Mouse (Mus musculus) olfactory bulb, adult 2 months (tissue): ENCODE measurements at regions not wholly inside any gene's neighbourhood (a gene's known extent, or its start where the extent isn't known, plus 50 kb on each side); places are given as distances from the start of the nearest gene placed in this dataset.

Source experiments
- CTCF ChIP-seq: fragments of 200-500 bp; IDR thresholded peaks from 2 replicates; pipeline ENCODE4 v1.5.1; 2012; ENCODE audit warnings: low read depth, mild to moderate bottlenecking, low read length, moderate library complexity; ENCODE audit not compliant: insufficient read depth
- POLR2A ChIP-seq: fragments of 200-500 bp; IDR thresholded peaks from 2 replicates; pipeline ENCODE4 v1.6.1; 2012; ENCODE audit warnings: mild to moderate bottlenecking, low read depth, low read length, moderate library complexity; ENCODE audit not compliant: insufficient read depth

- TF ChIP-seq POLR2A (no peak), CTCF (no peak)
These were observed 431.9 kb upstream of the Adamts16 start for GRCm38 (mm10) chr13:71273485-71273884.
